Mouse (Mus musculus): Measurements from ENCODE around the gene Nid2.

DNA sequence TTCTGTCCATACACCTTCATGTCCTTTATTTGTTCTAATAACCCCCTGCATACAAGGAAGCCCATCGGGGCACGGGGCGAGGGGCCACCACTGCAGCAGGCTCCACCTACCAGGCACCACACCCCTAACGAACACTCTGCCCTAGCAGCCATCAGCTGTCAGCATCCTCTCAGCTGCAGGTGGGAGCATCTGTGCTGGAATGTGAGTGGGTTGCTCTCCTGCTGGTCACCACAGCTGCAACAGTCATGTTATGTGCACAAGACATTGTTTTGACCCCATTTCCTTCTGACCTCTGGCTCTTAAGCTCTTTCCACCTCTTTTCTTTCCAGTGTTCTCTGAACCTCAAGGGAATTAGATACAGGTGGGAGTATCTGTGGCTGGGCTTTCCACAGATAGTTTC, 10.9 kb downstream of the Nid2 start:
- TF ChIP-seq CTCF (IDR thresholded peaks at IDR 0.05; ENCODE audit: borderline replicate concordance, insufficient read depth, low read length) = no peak
- no peak for TF ChIP-seq POLR2A (IDR thresholded peaks at IDR 0.05; ENCODE audit: low read depth, low read length)
